Mouse (Mus musculus) limb, embryonic 15.5 days (tissue): ENCODE results near the gene Rhbg. TPM values are rescaled to one million over a fixed set of nuclear protein-coding genes. Genes with fewer than 3 reads are reported as not detected.
A peak's percentile ranks its signal among the peaks of the same experiment; 100 is the strongest.

Experiments used
- ATAC-seq: fragments of 200-750 bp; cut with Nextera tagmentation; 2 replicates; pipeline ENCODE4 v1.8.0; 2017; ENCODE audit warnings: low read depth, moderate TSS enrichment; ENCODE audit not compliant: insufficient number of reproducible peaks, low FRiP score, low TSS enrichment
- H3K27ac ChIP-seq: fragments of 300-500 bp; sonication (generic); 2 replicates; pipeline ENCODE4 v1.5.1; 2015; ENCODE audit warnings: moderate library complexity, mild to moderate bottlenecking, inconsistent platforms
- H3K27me3 ChIP-seq: fragments of 300-500 bp; sonication (generic); 2 replicates; pipeline ENCODE4 v1.6.1; 2015; ENCODE audit warnings: inconsistent platforms
- H3K36me3 ChIP-seq: fragments of 300-500 bp; sonication (generic); 2 replicates; pipeline ENCODE4 v1.6.1; 2015; ENCODE audit warnings: inconsistent platforms
- H3K4me1 ChIP-seq: fragments of 300-500 bp; sonication (generic); 2 replicates; pipeline ENCODE4 v1.6.1; 2015; ENCODE audit warnings: inconsistent platforms
- H3K4me2 ChIP-seq: fragments of 300-500 bp; sonication (generic); 2 replicates; pipeline ENCODE4 v1.6.1; 2015; ENCODE audit warnings: mild to moderate bottlenecking, inconsistent platforms
- H3K4me3 ChIP-seq: fragments of 300-500 bp; sonication (generic); 2 replicates; pipeline ENCODE4 v1.5.1; 2015; ENCODE audit warnings: mild to moderate bottlenecking, inconsistent platforms
- H3K9ac ChIP-seq: fragments of 300-500 bp; sonication (generic); 2 replicates; pipeline ENCODE4 v1.6.1; 2015; ENCODE audit warnings: inconsistent platforms
- H3K9me3 ChIP-seq: fragments of 300-500 bp; sonication (generic); 2 replicates; pipeline ENCODE4 v1.6.1; 2016; ENCODE audit warnings: inconsistent platforms
- WGBS: fragments of 180-500 bp; shearing (Covaris S2); methylation state at CpG from one replicate; pipeline ENCODE4 v1.1.7; 2015; 5-methylcytosine and 5-hydroxymethylcytosine counted together
- polyA plus RNA-seq: library from polyadenylated mRNA; unstranded; fragments of >200 nt; fragmentation: Nextera tagmentation; extraction: Ambion mirVana; gene quantifications from 2 replicates; pipeline ENCODE4 v1.2.1, GENCODE M21; 2015

The Rhbg gene
- polyA plus RNA-seq, 1 experiment from 2014 or later = 24.1 TPM

- Histone ChIP-seq H3K4me3 (no peak overlapping the region), H3K4me2 (no peak overlapping the region), H3K27ac (no peak overlapping the region), H3K4me1 (peaks cover 8% of the 10 kb centered on the region), H3K27me3 (peaks cover 50% of the 10 kb centered on the region), H3K9me3 (no peaks in the 10 kb centered on the region), H3K9ac (no peak overlapping the region), H3K36me3 (no peaks in the 10 kb centered on the region)
- 43% methylated on average over 6 of the region's 6 CpGs for WGBS
- ATAC-seq = no peak
Observed at GRCm38 (mm10) chr3:88252739-88253138, 1.8 kb downstream of the Rhbg start.

- H3K4me3 ChIP-seq = no peak overlapping the region
- peaks cover 51% of the 10 kb centered on the region for H3K27me3 ChIP-seq
- H3K4me2 ChIP-seq = no peak overlapping the region
- H3K36me3 ChIP-seq = no peaks in the 10 kb centered on the region
- ATAC-seq = no peak
- 73% methylated on average over 11 of the region's 11 CpGs for WGBS
- no peaks in the 10 kb centered on the region for H3K9me3 ChIP-seq
- H3K27ac ChIP-seq = no peak overlapping the region
- peaks cover 4% of the 10 kb centered on the region; the same call in 1 of the 2 replicates for H3K4me1 ChIP-seq
- no peak overlapping the region for H3K9ac ChIP-seq
Observed at GRCm38 (mm10) chr3:88248406-88248805, 6.1 kb downstream of the Rhbg start.

- H3K36me3 ChIP-seq = no peaks in the 10 kb centered on the region
- H3K4me3 ChIP-seq = no peak overlapping the region
- H3K27ac ChIP-seq = no peak overlapping the region
- peaks cover 4% of the 10 kb centered on the region; the same call in 1 of the 2 replicates for H3K4me1 ChIP-seq
- no peak overlapping the region for H3K9ac ChIP-seq
- H3K27me3 ChIP-seq = peaks cover 51% of the 10 kb centered on the region
- ATAC-seq = no peak
- no peaks in the 10 kb centered on the region for H3K9me3 ChIP-seq
- no peak overlapping the region for H3K4me2 ChIP-seq
- 37% methylated on average over 9 of the region's 9 CpGs for WGBS
Observed at GRCm38 (mm10) chr3:88247666-88248065, 6.8 kb downstream of the Rhbg start.

- no peak overlapping the region for H3K27ac ChIP-seq
- peaks cover 66% of the 10 kb centered on the region for H3K27me3 ChIP-seq
Observed at GRCm38 (mm10) chr3:88245811-88246210, 8.7 kb downstream of the Rhbg start.

GRCm38 (mm10) chr3:88244071-88244470 lies 10.4 kb downstream of the Rhbg start:
- no peak overlapping the region for H3K4me3 ChIP-seq
- H3K4me1 ChIP-seq = peaks cover 9% of the 10 kb centered on the region
- no peak overlapping the region for H3K4me2 ChIP-seq
- WGBS = 3% methylated on average over 2 of the region's 2 CpGs
- no peaks in the 10 kb centered on the region for H3K9me3 ChIP-seq
- no peak for ATAC-seq
- H3K27ac ChIP-seq = no peak overlapping the region
- H3K36me3 ChIP-seq = no peaks in the 10 kb centered on the region
- no peak overlapping the region for H3K9ac ChIP-seq
- H3K27me3 ChIP-seq = peaks cover 83% of the 10 kb centered on the region

More at GRCm38 (mm10) chr3:88245811-88246210, 8.7 kb downstream of the Rhbg start:
- 22% methylated on average over 13 of the region's 13 CpGs for WGBS
- H3K36me3 ChIP-seq = no peaks in the 10 kb centered on the region
- peaks cover 9% of the 10 kb centered on the region for H3K4me1 ChIP-seq
- ATAC-seq = no peak
- H3K9me3 ChIP-seq = no peaks in the 10 kb centered on the region
- no peak overlapping the region for H3K9ac ChIP-seq
- no peak overlapping the region for H3K4me3 ChIP-seq
- no peak overlapping the region for H3K4me2 ChIP-seq

GRCm38 (mm10) chr3:88242531-88242930 lies 12.0 kb downstream of the Rhbg start:
- 3% methylated on average over 13 of the region's 13 CpGs for WGBS
- no peak overlapping the region for H3K9ac ChIP-seq
- ATAC-seq = no peak
- no peak overlapping the region for H3K4me2 ChIP-seq
- H3K27me3 ChIP-seq = peaks cover 90% of the 10 kb centered on the region
- no peaks in the 10 kb centered on the region for H3K36me3 ChIP-seq
- H3K27ac ChIP-seq = no peak overlapping the region
- peaks cover 9% of the 10 kb centered on the region for H3K4me1 ChIP-seq
- H3K4me3 ChIP-seq = no peak overlapping the region
- H3K9me3 ChIP-seq = no peaks in the 10 kb centered on the region

GRCm38 (mm10) chr3:88241045-88241786 lies 13.3 kb downstream of the Rhbg start:
- Histone ChIP-seq H3K4me2 (peak overlapping the region; percentile 24; the same call in 1 of the 2 replicates), H3K27me3 (peaks cover 99% of the 10 kb centered on the region), H3K27ac (no peak overlapping the region), H3K4me3 (peak overlapping the region; percentile 21), H3K36me3 (no peaks in the 10 kb centered on the region), H3K9ac (no peak overlapping the region), H3K9me3 (no peaks in the 10 kb centered on the region), H3K4me1 (peaks cover 5% of the 10 kb centered on the region)
- no peak for ATAC-seq
- 2% methylated on average over 47 of the region's 48 CpGs for WGBS

GRCm38 (mm10) chr3:88239446-88239845 lies 15.1 kb downstream of the Rhbg start:
- peaks cover 96% of the 10 kb centered on the region for H3K27me3 ChIP-seq
- H3K9ac ChIP-seq = no peak overlapping the region
- peaks cover 5% of the 10 kb centered on the region for H3K4me1 ChIP-seq
- no peaks in the 10 kb centered on the region for H3K36me3 ChIP-seq
- no peak overlapping the region for H3K4me3 ChIP-seq
- no peaks in the 10 kb centered on the region for H3K9me3 ChIP-seq
- no peak overlapping the region for H3K4me2 ChIP-seq
- 47% methylated on average over 4 of the region's 4 CpGs for WGBS
- no peak overlapping the region for H3K27ac ChIP-seq
- no peak for ATAC-seq

- H3K27me3 ChIP-seq = peaks cover 96% of the 10 kb centered on the region
- no peaks in the 10 kb centered on the region for H3K36me3 ChIP-seq
- 43% methylated on average over 8 of the region's 8 CpGs for WGBS
- H3K4me2 ChIP-seq = no peak overlapping the region
- H3K4me1 ChIP-seq = peaks cover 5% of the 10 kb centered on the region
- H3K27ac ChIP-seq = no peak overlapping the region
- no peak overlapping the region for H3K4me3 ChIP-seq
- H3K9me3 ChIP-seq = no peaks in the 10 kb centered on the region
- no peak overlapping the region for H3K9ac ChIP-seq
- ATAC-seq = no peak
Observed at GRCm38 (mm10) chr3:88238866-88239391, 15.6 kb downstream of the Rhbg start.

GRCm38 (mm10) chr3:88237556-88238194 lies 16.8 kb downstream of the Rhbg start:
- Histone ChIP-seq H3K4me3 (no peak overlapping the region), H3K4me2 (no peak overlapping the region), H3K9ac (no peak overlapping the region), H3K36me3 (no peaks in the 10 kb centered on the region), H3K27ac (no peak overlapping the region), H3K9me3 (no peaks in the 10 kb centered on the region), H3K27me3 (peaks cover 86% of the 10 kb centered on the region), H3K4me1 (peaks cover 5% of the 10 kb centered on the region)
- ATAC-seq = no peak
- WGBS = 10% methylated on average over 10 of the region's 10 CpGs

- ATAC-seq = no peak
- WGBS = 30% methylated on average over 6 of the region's 6 CpGs
- Histone ChIP-seq H3K4me3 (no peak overlapping the region), H3K27ac (no peak overlapping the region), H3K36me3 (no peaks in the 10 kb centered on the region), H3K4me1 (peaks cover 8% of the 10 kb centered on the region), H3K27me3 (peaks cover 86% of the 10 kb centered on the region), H3K9me3 (no peaks in the 10 kb centered on the region), H3K9ac (no peak overlapping the region), H3K4me2 (no peak overlapping the region)
Observed at GRCm38 (mm10) chr3:88237161-88237555, 17.4 kb downstream of the Rhbg start.

- Histone ChIP-seq H3K9ac (no peak overlapping the region), H3K9me3 (no peaks in the 10 kb centered on the region), H3K4me1 (0 out of 2 replicates have a peak, but pooled peaks cover 5% of the 10 kb centered on the region), H3K27ac (no peak overlapping the region), H3K27me3 (peaks cover 85% of the 10 kb centered on the region), H3K36me3 (no peaks in the 10 kb centered on the region), H3K4me3 (no peak overlapping the region), H3K4me2 (no peak overlapping the region)
- WGBS = 48% methylated on average over 2 of the region's 2 CpGs
- ATAC-seq = no peak
Observed at GRCm38 (mm10) chr3:88235616-88236015, 18.9 kb downstream of the Rhbg start.
